Comparison of ENCODE assay signal across 10 mouse cellular contexts in genomic region chr5:116039706-116040105, GRCm38 (mm10). TPM values are rescaled to one million over a fixed set of nuclear protein-coding genes. Genes with fewer than 3 reads are reported as not detected.
DNase-seq lines count a peak whose midpoint lies in the region; ATAC-seq and TF ChIP-seq lines count a peak whose summit lies in the region.
"Had no signal": no experiment of that assay in that cellular context is flagged by ENCODE, and none has a peak within 500 bp of the region (broad histone marks: within the 10 kb centered on the region; RNA-seq: fewer than 3 reads in every experiment).

No protein-coding gene starts in this region.

- H3K27ac ChIP-seq in hindbrain, embryonic 16.5 days (ENCODE audit: low read depth, low read length): no peak overlapping the region
- no peak overlapping the region for H3K27ac ChIP-seq in hindbrain, postnatal 0 days
- H3K27ac ChIP-seq in limb, embryonic 12.5 days: no peak overlapping the region
- H3K27ac ChIP-seq: left cerebral cortex, adult 2 months had no signal

- no peak for DNase-seq in hindbrain, postnatal 0 days (ENCODE audit: low spot score)
- DNase-seq in CD4-positive helper T cell, adult 2 months (ENCODE audit: low read depth, low spot score): peak; percentile 39
- DNase-seq in layer of hippocampus, postnatal 10 days (ENCODE audit: low spot score in 2 of 2): no peak
- DNase-seq in spleen, postnatal 10 days (ENCODE audit: low spot score in 2 of 2): no peak

- H3K9ac ChIP-seq in hindbrain, embryonic 16.5 days (ENCODE audit: low read depth, low read length): no peak overlapping the region
- H3K9ac ChIP-seq in hindbrain, postnatal 0 days (replicated peaks; ENCODE audit: low read length): no peak overlapping the region
- H3K9ac ChIP-seq in limb, embryonic 12.5 days (replicated peaks): no peak overlapping the region

- no peak overlapping the region for H3K4me3 ChIP-seq in hindbrain, embryonic 16.5 days (ENCODE audit: low read length)
- H3K4me3 ChIP-seq in hindbrain, postnatal 0 days (ENCODE audit: low read length): no peak overlapping the region
- H3K4me3 ChIP-seq in E14TG2a.4 (replicated peaks; ENCODE audit: low read length): 0 out of 2 replicates have a peak overlapping the region, but pooled peaks have one; percentile 3
- H3K4me3 ChIP-seq in limb, embryonic 12.5 days (replicated peaks): no peak overlapping the region
- H3K4me3 ChIP-seq: left cerebral cortex, adult 2 months had no signal

- no peak for ATAC-seq in hindbrain, embryonic 16.5 days
- no peak for ATAC-seq in hindbrain, postnatal 0 days
- ATAC-seq in limb, embryonic 12.5 days (ENCODE audit: insufficient number of reproducible peaks, insufficient read depth, low FRiP score, low TSS enrichment, low read depth): no peak
- ATAC-seq: forebrain, embryonic 14.5 days had no signal

- peak overlapping the region; percentile 11; the same call in 1 of the 2 replicates for H3K4me2 ChIP-seq in hindbrain, embryonic 16.5 days (ENCODE audit: low read length)
- H3K4me2 ChIP-seq in hindbrain, postnatal 0 days (ENCODE audit: low read depth, low read length): no peak overlapping the region
- H3K4me2 ChIP-seq in limb, embryonic 12.5 days: peak overlapping the region; percentile 32

- H3K27me3 ChIP-seq in hindbrain, embryonic 16.5 days (replicated peaks; ENCODE audit: control insufficient read depth, insufficient read depth, low read length): no peaks in the 10 kb centered on the region
- H3K27me3 ChIP-seq in hindbrain, postnatal 0 days (ENCODE audit: insufficient read depth, low read length): no peaks in the 10 kb centered on the region
- H3K27me3 ChIP-seq in E14TG2a.4 (ENCODE audit: insufficient read depth, low read length): peaks cover 18% of the 10 kb centered on the region
- peaks cover 4% of the 10 kb centered on the region; the same call in 1 of the 2 replicates for H3K27me3 ChIP-seq in limb, embryonic 12.5 days

- H3K9me3 ChIP-seq in hindbrain, embryonic 16.5 days (ENCODE audit: control insufficient read depth, low read length): no peaks in the 10 kb centered on the region
- H3K9me3 ChIP-seq in hindbrain, postnatal 0 days (ENCODE audit: low read length): no peaks in the 10 kb centered on the region
- H3K9me3 ChIP-seq in E14TG2a.4 (ENCODE audit: low read length): no peaks in the 10 kb centered on the region
- H3K9me3 ChIP-seq in limb, embryonic 12.5 days: no peaks in the 10 kb centered on the region

- WGBS in hindbrain, embryonic 16.5 days: 32% methylated on average over 11 of the region's 11 CpGs
- 37% methylated on average over 11 of the region's 11 CpGs for WGBS in hindbrain, postnatal 0 days
- 23% methylated on average over 11 of the region's 11 CpGs for WGBS in limb, embryonic 12.5 days

- no peaks in the 10 kb centered on the region for H3K36me3 ChIP-seq in hindbrain, embryonic 16.5 days (ENCODE audit: control insufficient read depth, insufficient read depth, low read length)
- H3K36me3 ChIP-seq in hindbrain, postnatal 0 days (ENCODE audit: insufficient read depth, low read length): no peaks in the 10 kb centered on the region
- H3K36me3 ChIP-seq in E14TG2a.4 (ENCODE audit: insufficient read depth, low read length): no peaks in the 10 kb centered on the region
- no peaks in the 10 kb centered on the region for H3K36me3 ChIP-seq in limb, embryonic 12.5 days

- TF ChIP-seq CTCF in hindbrain, postnatal 0 days (IDR thresholded peaks at IDR 0.05; ENCODE audit: low read depth): no peak
- TF ChIP-seq CTCF in E14TG2a.4 (conservative IDR thresholded peaks at IDR 0.05; ENCODE audit: low read length): no peak

- no peaks in the 10 kb centered on the region for H3K4me1 ChIP-seq in hindbrain, embryonic 16.5 days (ENCODE audit: control insufficient read depth, insufficient read depth, low read depth, low read length)
- H3K4me1 ChIP-seq in hindbrain, postnatal 0 days (ENCODE audit: insufficient read depth, low read length): no peaks in the 10 kb centered on the region
- H3K4me1 ChIP-seq in E14TG2a.4 (replicated peaks; ENCODE audit: low read depth, low read length): peaks cover 29% of the 10 kb centered on the region
- no peaks in the 10 kb centered on the region; the same call in 1 of the 2 replicates for H3K4me1 ChIP-seq in limb, embryonic 12.5 days (replicated peaks)

RNA-seq across cellular contexts. Expression of gene Prkab1, which starts 15.4 kb away (rescaled TPM):
- polyA plus RNA-seq in hindbrain, embryonic 16.5 days (2015; fragmentation: Nextera tagmentation; extraction: Ambion mirVana): 45.1 and 51.3 TPM in 2 replicates
- 48.9 and 51.0 TPM in 2 replicates for total RNA-seq in hindbrain, postnatal 0 days (2014; rRNA removed)
- 46.7 and 47.1 TPM in 2 replicates for polyA plus RNA-seq in hindbrain, postnatal 0 days (2015; fragmentation: Nextera tagmentation; extraction: Ambion mirVana)
- polyA plus RNA-seq in limb, embryonic 12.5 days (2016; fragmentation: Nextera tagmentation; extraction: Ambion mirVana): 72.4 and 77.0 TPM in 2 replicates
- total RNA-seq in layer of hippocampus, postnatal 10 days (2021): 10 to 100 TPM; 22.8 to 26.9 TPM

RNA-seq across cellular contexts. Expression of gene Tmem233, which starts 43.3 kb away (rescaled TPM):
- polyA plus RNA-seq in hindbrain, embryonic 16.5 days (2015; fragmentation: Nextera tagmentation; extraction: Ambion mirVana): not detected in 2 replicates
- not detected in 2 replicates for total RNA-seq in hindbrain, postnatal 0 days (2014; rRNA removed)
- polyA plus RNA-seq in hindbrain, postnatal 0 days (2015; fragmentation: Nextera tagmentation; extraction: Ambion mirVana): not detected in 2 replicates
- polyA plus RNA-seq in limb, embryonic 12.5 days (2016; fragmentation: Nextera tagmentation; extraction: Ambion mirVana): not detected in 2 replicates
- not detected for total RNA-seq in layer of hippocampus, postnatal 10 days (2021)
- total RNA-seq: hematopoietic stem cell, adult 5-6 weeks; left cerebral cortex, adult 2 months had no signal
- polyA plus RNA-seq: forebrain, embryonic 14.5 days had no signal
